Mouse (Mus musculus): ENCODE data around the gene Ubtd1.

- TF ChIP-seq CTCF (IDR thresholded peaks at IDR 0.05; ENCODE audit: control insufficient read depth, insufficient read depth, insufficient read length) = no peak
- no peak for TF ChIP-seq MAX (IDR thresholded peaks at IDR 0.05)
- no peak for TF ChIP-seq USF1 (IDR thresholded peaks at IDR 0.05; ENCODE audit: low read depth)
- no peak for TF ChIP-seq MYOG (IDR thresholded peaks at IDR 0.05; ENCODE audit: control insufficient read depth, extremely low read depth, insufficient read length)
Measured at GRCm38 (mm10) chr19:42051948-42052347, 70.4 kb downstream of the Ubtd1 start, which contains the start of gene 4933411K16Rik.

Measured in C2C12 (cell line).